Mouse (Mus musculus): ENCODE data around the gene Nfkbil1.
A peak's percentile ranks its signal among the peaks of the same experiment; 100 is the strongest.

DNA sequence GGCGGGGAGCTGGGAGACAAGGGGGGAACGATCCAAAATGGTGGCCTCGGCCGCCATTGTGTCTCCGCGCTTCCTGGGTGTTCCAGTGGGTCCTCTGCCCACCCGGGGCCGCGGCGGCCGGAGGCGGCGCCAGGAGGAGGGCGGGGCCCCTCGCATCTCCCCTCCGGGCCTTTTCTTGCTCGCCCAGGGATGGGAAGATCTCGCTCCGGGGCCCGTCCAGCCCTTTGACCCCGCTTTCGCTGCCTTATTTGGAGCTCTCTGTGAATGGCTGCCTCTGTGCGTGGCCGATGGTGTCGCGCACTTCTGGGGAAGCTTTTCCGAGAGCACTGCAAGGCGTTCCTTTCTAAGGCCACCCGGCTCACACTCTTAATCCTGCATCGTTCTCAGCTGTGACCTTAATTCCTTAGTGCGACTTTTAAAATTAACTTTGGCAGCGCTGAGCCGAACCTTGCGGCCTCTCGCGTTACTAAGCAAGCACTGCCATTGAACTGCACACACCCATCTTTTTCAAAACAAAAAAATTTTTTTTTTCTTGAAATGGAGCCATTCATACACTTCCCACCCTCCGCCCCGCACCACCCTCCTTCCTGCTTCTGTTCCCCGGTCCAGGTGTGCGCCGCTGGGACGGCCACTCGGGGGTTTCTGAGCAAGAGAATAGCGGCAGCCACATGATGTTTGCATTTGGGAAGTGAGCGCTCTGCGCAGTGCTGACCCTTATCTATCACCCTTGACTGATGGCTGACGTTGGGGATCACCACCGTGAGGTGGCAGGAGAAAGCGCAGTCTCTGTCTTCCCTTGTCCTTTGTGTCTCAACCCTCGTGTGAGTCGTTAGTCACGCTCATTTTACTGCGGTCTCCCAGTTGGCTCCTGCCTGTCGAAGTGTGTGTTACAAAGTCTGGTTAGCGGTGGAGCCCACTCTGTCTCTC is 6.7 kb upstream of the Nfkbil1 start:
- TF ChIP-seq POLR2A (IDR thresholded peaks at IDR 0.05; ENCODE audit: low read depth, low read length) (peak; percentile 17), ZMIZ1 (IDR thresholded peaks at IDR 0.05; ENCODE audit: low read depth, low read length) (0 out of 2 replicates have a peak, but pooled peaks have one; percentile 25), BHLHE40 (IDR thresholded peaks at IDR 0.05; ENCODE audit: low read depth, low read length) (0 out of 2 replicates have a peak, but pooled peaks have one; percentile 37), CTCF (conservative IDR thresholded peaks at IDR 0.05 in 1 of 2, IDR thresholded peaks at IDR 0.05 in 1 of 2; ENCODE audit: low read depth in 2 of 2, low read length in 2 of 2) (no peak)
